Mouse (Mus musculus) neural tube, embryonic 12.5 days (tissue): Measurements from ENCODE around the gene Ccdc141. TPM values are rescaled to one million over a fixed set of nuclear protein-coding genes. Genes with fewer than 3 reads are reported as not detected.

ENCODE experiments used
- ATAC-seq: fragments of 200-750 bp; cut with Nextera tagmentation; 2 replicates; pipeline ENCODE4 v1.8.0; 2017; ENCODE audit warnings: low read depth, mild to moderate bottlenecking, moderate TSS enrichment, moderate library complexity; ENCODE audit not compliant: low FRiP score
- H3K27ac ChIP-seq: fragments of 300-500 bp; sonication (generic); 2 replicates; pipeline ENCODE4 v1.5.1; 2016
- H3K27me3 ChIP-seq: fragments of 300-500 bp; sonication (generic); replicated peaks from 2 replicates; pipeline ENCODE4 v1.6.1; 2016; ENCODE audit warnings: mild to moderate bottlenecking
- H3K36me3 ChIP-seq: fragments of 300-500 bp; sonication (generic); 2 replicates; pipeline ENCODE4 v1.6.1; 2016; ENCODE audit warnings: mild to moderate bottlenecking
- H3K4me1 ChIP-seq: fragments of 300-500 bp; sonication (generic); 2 replicates; pipeline ENCODE4 v1.6.1; 2016
- H3K4me2 ChIP-seq: fragments of 300-500 bp; sonication (generic); replicated peaks from 2 replicates; pipeline ENCODE4 v1.6.1; 2016; ENCODE audit warnings: mild to moderate bottlenecking
- H3K4me3 ChIP-seq: fragments of 300-500 bp; sonication (generic); 2 replicates; pipeline ENCODE4 v1.5.1; 2016
- H3K9ac ChIP-seq: fragments of 300-500 bp; sonication (generic); 2 replicates; pipeline ENCODE4 v1.6.1; 2016; ENCODE audit warnings: mild to moderate bottlenecking
- H3K9me3 ChIP-seq: fragments of 300-500 bp; sonication (generic); 2 replicates; pipeline ENCODE4 v1.6.1; 2016; ENCODE audit warnings: mild to moderate bottlenecking
- WGBS: fragments of 180-500 bp; shearing (Covaris S2); methylation state at CpG from one replicate; pipeline ENCODE4 v1.1.7; 2016; 5-methylcytosine and 5-hydroxymethylcytosine counted together
- polyA plus RNA-seq: library from polyadenylated mRNA; unstranded; fragments of >200 nt; fragmentation: Nextera tagmentation; extraction: Ambion mirVana; gene quantifications from 2 replicates; pipeline ENCODE4 v1.2.1, GENCODE M21; 2016

The Ccdc141 gene
- polyA plus RNA-seq, 1 experiment from 2014 or later: 8.4 TPM

DNA sequence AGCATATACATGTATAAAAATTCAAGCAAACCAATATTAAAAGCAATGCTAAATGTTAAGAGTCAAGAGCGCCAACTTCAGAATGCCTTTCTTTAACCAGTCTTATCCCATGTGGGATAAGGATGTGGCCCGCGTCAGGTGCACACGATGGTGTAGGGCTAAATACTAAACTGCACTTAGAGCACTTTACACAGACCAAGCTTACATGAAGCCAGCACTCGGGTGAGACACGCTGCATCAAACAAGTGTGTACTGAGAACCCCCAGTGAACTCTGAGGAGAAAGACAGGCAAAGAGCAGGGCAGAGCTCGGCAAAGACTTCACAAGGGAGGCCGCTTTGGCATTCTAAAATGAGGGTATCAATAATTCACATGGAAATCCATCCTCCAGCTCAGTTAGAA lies 19.2 kb downstream of the Ccdc141 start:
- Histone ChIP-seq H3K4me3 (no peak overlapping the region), H3K27ac (no peak overlapping the region), H3K4me1 (no peaks in the 10 kb centered on the region), H3K9me3 (no peaks in the 10 kb centered on the region), H3K9ac (no peak overlapping the region), H3K36me3 (no peaks in the 10 kb centered on the region), H3K27me3 (no peaks in the 10 kb centered on the region), H3K4me2 (no peak overlapping the region)
- WGBS: 91% methylated on average over 8 of the region's 8 CpGs
- no peak for ATAC-seq

DNA sequence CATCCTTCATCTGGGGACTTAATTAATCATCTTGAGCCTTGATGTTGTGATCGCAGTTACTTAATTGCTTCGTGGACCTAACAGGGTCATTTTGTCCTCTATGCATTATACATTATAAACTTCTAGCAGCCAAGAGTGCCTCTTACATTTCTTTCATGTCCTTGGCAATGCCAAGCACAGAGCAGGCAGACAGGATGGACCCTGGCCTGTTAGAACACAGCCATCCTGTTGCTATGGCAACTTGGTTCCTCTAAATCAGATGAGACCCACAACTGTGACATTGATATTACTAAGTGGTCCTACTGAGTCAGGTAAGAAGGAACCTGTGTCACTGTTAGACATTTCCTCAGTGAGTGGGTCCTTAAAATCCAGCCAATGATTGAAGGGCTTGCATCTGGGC lies 20.9 kb downstream of the Ccdc141 start:
- no peak overlapping the region for H3K9ac ChIP-seq
- 69% methylated on average over 2 of the region's 2 CpGs for WGBS
- H3K4me1 ChIP-seq: no peaks in the 10 kb centered on the region
- no peak for ATAC-seq
- H3K4me3 ChIP-seq: no peak overlapping the region
- H3K27me3 ChIP-seq: no peaks in the 10 kb centered on the region
- no peaks in the 10 kb centered on the region for H3K36me3 ChIP-seq
- no peak overlapping the region for H3K4me2 ChIP-seq
- no peaks in the 10 kb centered on the region for H3K9me3 ChIP-seq
- H3K27ac ChIP-seq: no peak overlapping the region

DNA sequence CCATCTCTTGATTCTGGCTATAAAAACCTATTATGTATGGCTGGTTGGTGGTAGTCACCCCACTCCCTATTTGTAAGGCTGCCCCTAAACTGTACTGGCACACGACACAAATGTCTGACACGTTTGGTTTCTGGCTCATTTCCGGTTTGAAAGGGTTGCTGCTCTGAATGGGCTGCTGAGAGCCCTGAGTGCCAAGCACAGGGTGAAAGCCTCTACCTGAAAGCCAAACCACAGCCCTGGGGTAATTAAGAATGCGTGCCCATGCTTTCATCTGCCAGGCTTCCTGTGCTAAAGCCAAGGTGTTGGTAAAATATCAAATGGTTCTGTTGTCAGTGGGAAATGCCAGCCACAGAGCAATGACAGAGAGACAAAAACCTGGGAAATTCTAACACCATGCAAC lies 22.2 kb downstream of the Ccdc141 start:
- Histone ChIP-seq H3K4me3 (no peak overlapping the region), H3K27ac (no peak overlapping the region), H3K4me2 (no peak overlapping the region), H3K27me3 (no peaks in the 10 kb centered on the region), H3K4me1 (no peaks in the 10 kb centered on the region), H3K9ac (no peak overlapping the region), H3K9me3 (no peaks in the 10 kb centered on the region), H3K36me3 (no peaks in the 10 kb centered on the region)
- 73% methylated on average over 4 of the region's 4 CpGs for WGBS
- ATAC-seq: no peak

DNA sequence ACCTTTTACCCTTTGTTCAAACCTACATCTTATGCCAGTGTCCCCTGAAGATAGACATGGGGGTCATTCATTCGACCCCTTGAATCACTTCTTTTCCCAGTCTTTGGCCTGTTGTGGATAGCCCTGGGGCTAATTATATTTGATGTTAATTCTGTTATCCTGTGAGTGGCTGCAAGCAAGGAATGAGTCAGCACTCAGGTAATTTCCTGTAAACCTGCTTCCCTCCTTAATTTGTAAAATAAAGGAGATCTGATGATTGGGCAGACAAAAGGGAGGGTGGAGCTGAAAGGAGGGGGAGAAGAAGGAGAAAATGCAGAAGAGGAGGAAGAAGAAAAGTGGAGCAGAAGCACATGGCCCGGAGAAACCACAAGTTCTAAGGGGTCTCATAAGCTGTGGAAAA lies 23.5 kb downstream of the Ccdc141 start:
- no peak overlapping the region for H3K27ac ChIP-seq
- no peak overlapping the region for H3K9ac ChIP-seq
- WGBS: 82% methylated on average over 2 of the region's 2 CpGs

DNA sequence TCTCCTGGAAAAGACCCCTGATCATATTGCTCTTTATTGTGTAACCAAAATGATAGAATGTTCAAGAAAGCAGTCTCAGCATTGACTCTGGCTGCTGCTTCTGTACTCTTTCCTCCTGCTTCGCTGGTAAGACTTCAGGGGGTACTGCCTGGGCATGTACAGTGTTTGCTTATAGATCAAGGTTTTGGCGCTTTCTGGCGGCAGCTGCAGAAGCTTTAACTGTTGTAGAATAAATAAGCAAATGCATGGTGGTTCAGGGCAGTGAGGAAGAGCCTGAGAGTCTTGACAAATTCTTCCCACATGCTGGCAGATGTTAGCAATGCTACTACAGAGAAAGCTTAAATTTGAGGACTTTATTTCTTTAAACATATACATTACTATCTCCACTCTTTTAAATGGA lies 24.1 kb downstream of the Ccdc141 start:
- 80% methylated on average over 3 of the region's 3 CpGs for WGBS
- H3K27ac ChIP-seq: no peak overlapping the region
- H3K9ac ChIP-seq: no peak overlapping the region
- no peak overlapping the region for H3K4me3 ChIP-seq
- H3K4me2 ChIP-seq: no peak overlapping the region
- H3K4me1 ChIP-seq: no peaks in the 10 kb centered on the region
- H3K27me3 ChIP-seq: no peaks in the 10 kb centered on the region
- no peak for ATAC-seq
- H3K9me3 ChIP-seq: no peaks in the 10 kb centered on the region
- H3K36me3 ChIP-seq: no peaks in the 10 kb centered on the region

More for the DNA sequence above, 23.5 kb downstream of the Ccdc141 start:
- no peaks in the 10 kb centered on the region for H3K27me3 ChIP-seq
- no peaks in the 10 kb centered on the region for H3K9me3 ChIP-seq
- no peak for ATAC-seq
- H3K4me1 ChIP-seq: no peaks in the 10 kb centered on the region
- no peaks in the 10 kb centered on the region for H3K36me3 ChIP-seq
- no peak overlapping the region for H3K4me3 ChIP-seq
- no peak overlapping the region for H3K4me2 ChIP-seq

DNA sequence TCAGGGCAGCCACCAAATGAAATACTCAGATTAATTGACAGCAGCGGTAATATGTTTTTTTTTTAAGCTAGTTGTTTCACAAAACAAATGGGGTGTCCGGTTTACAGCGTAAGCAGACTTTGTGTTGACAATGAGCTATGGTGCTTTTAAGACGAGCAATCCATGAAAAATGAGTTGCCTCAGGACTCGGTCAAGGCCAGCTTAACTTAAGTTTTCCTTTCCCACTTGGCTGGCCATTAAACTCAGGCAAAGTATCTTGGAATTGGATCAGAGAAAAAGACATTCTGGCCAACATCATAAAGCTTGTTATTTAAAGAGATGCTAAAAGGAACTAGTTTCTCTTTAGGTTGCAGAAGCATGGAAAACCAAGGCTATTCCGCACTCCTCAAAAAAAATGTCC lies 26.9 kb downstream of the Ccdc141 start:
- no peak overlapping the region for H3K4me3 ChIP-seq
- 71% methylated on average over 6 of the region's 6 CpGs for WGBS
- no peak overlapping the region for H3K9ac ChIP-seq
- H3K4me2 ChIP-seq: no peak overlapping the region
- H3K36me3 ChIP-seq: no peaks in the 10 kb centered on the region
- H3K9me3 ChIP-seq: no peaks in the 10 kb centered on the region
- no peaks in the 10 kb centered on the region for H3K27me3 ChIP-seq
- no peaks in the 10 kb centered on the region for H3K4me1 ChIP-seq
- no peak overlapping the region for H3K27ac ChIP-seq
- ATAC-seq: no peak

DNA sequence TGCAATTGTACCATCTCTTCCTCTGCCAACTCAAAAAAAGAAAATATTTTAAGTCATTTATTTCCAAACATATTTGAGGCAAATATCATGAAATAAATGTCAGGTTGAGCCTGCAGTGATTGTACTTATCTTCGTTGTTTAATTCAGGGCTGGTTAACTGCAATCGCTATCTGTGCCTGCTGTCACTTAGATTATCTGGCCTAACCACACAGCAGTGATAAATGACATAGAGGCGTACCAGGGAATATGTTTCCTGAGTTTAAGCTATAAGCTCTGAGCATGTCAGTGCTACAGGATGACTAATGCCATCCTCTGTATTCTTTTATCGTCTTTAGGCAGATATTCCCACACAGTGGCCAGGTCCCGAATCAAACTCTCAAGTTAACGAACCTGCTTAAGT lies 31.6 kb downstream of the Ccdc141 start:
- no peak overlapping the region for H3K4me2 ChIP-seq

DNA sequence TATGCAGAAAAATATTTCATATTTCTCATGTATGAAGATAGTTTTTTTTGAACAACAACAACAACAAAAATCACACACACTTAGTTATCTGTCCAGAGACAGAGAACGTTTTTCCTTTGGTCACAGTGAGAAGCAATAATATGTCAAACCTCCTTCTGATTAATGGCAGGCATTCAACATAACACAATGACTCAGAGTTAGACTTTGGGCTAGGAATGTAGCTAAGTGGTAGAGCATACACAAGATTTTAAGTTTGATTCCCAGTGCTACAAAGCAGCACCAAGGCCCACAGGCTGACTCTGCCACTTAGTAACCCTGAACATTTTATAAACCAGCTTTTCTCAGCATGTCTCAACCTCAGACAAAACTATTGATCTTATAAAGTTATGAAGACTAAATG lies 35.5 kb downstream of the Ccdc141 start:
- Histone ChIP-seq H3K27ac (no peak overlapping the region), H3K4me1 (no peaks in the 10 kb centered on the region), H3K4me3 (no peak overlapping the region), H3K9me3 (no peaks in the 10 kb centered on the region), H3K9ac (no peak overlapping the region), H3K36me3 (no peaks in the 10 kb centered on the region), H3K4me2 (no peak overlapping the region), H3K27me3 (no peaks in the 10 kb centered on the region)
- no peak for ATAC-seq
- 27% methylated on average over 1 of the region's 1 CpGs for WGBS

More for the DNA sequence above, 31.6 kb downstream of the Ccdc141 start:
- Histone ChIP-seq H3K4me3 (no peak overlapping the region), H3K9ac (no peak overlapping the region), H3K4me1 (no peaks in the 10 kb centered on the region), H3K27me3 (no peaks in the 10 kb centered on the region), H3K27ac (no peak overlapping the region), H3K9me3 (no peaks in the 10 kb centered on the region), H3K36me3 (no peaks in the 10 kb centered on the region)
- no peak for ATAC-seq
- 91% methylated on average over 6 of the region's 6 CpGs for WGBS

DNA sequence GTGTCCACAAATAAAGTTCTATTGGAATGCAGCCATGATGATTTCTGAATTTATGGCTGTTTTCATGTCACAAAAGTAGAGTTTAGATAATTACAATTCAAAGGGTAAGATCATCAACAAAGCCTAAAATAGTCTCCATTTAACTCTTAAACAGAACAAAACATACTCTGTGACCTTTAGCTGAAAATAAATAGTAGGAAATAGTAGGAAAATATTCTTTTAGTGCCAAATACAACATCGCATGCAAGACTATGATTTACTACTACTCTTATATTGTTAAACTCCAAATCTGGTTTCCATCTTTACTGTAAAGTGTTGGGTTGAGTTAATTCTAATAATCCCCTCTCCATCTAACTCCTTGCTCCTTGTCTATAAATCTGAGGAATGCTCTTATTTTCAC lies 37.0 kb downstream of the Ccdc141 start:
- Histone ChIP-seq H3K27me3 (no peaks in the 10 kb centered on the region), H3K9me3 (no peaks in the 10 kb centered on the region), H3K4me1 (no peaks in the 10 kb centered on the region), H3K36me3 (no peaks in the 10 kb centered on the region), H3K4me3 (no peak overlapping the region), H3K4me2 (no peak overlapping the region), H3K9ac (no peak overlapping the region), H3K27ac (no peak overlapping the region)
- no peak for ATAC-seq
- WGBS: 98% methylated on average over 1 of the region's 1 CpGs

DNA sequence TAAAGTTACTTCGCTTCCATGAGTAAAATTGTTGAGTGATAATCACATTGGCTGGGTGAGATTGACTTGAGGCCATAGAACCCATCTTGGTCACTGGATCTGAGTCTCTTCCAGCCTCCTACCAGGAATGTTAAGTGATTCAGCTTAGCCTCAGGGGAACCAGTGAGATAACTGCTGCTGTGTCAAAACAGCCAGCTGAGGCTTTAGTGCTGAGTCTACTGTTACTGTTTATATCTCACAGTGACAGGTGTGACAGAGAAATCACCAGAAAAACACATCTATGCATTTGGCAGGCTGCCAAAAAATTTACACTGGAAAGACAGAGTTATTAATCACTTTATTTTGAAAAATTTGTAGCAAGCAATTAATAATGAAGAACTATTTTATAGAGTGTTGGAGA lies 43.5 kb downstream of the Ccdc141 start:
- H3K27ac ChIP-seq: no peak overlapping the region
- WGBS: 86% methylated on average over 1 of the region's 1 CpGs
- H3K4me3 ChIP-seq: no peak overlapping the region
- H3K27me3 ChIP-seq: no peaks in the 10 kb centered on the region
- no peaks in the 10 kb centered on the region for H3K4me1 ChIP-seq
- no peaks in the 10 kb centered on the region for H3K36me3 ChIP-seq
- no peaks in the 10 kb centered on the region for H3K9me3 ChIP-seq
- no peak for ATAC-seq
- H3K4me2 ChIP-seq: no peak overlapping the region
- H3K9ac ChIP-seq: no peak overlapping the region

DNA sequence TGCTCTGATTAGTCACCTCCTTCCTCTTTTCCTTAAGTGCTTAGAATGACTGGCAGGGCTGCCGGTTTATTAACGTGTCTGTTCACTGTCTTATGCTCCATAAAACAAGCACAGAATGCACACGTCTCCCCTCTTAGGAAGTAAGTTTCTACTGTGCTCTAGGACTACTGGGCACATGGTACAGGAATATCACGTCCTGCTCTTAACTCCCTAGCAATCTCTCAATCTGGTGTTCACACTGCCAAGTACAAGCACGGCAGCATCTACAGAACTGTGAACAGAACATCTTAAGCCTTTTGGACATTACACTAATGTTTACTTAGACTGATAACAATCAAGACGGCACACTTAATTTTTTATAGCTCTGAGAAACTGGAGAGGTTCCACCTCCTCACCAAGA lies 52.3 kb downstream of the Ccdc141 start:
- Histone ChIP-seq H3K4me1 (no peaks in the 10 kb centered on the region), H3K9ac (no peak overlapping the region)
- 75% methylated on average over 6 of the region's 6 CpGs for WGBS

DNA sequence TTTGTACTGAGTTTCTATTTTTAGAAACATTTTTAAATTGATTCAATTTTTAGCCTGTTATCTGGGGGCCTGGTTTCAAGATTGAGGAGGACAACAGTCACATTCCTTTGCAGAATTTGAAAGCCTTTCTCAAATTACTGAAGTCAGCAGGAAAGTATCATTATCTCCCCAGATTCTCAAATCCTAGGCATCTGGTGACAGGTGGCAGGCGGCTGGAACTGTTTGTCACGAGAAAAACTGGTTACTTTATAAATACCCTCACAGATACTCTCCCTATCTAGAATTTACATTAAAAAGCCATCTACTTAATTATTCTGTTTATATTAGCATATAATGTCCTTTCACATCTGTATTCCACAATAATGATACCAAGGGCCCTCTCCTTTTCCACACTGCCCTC lies 56.1 kb downstream of the Ccdc141 start:
- WGBS: 75% methylated on average over 2 of the region's 2 CpGs

More for the DNA sequence above, 52.3 kb downstream of the Ccdc141 start:
- H3K27me3 ChIP-seq: no peaks in the 10 kb centered on the region
- no peaks in the 10 kb centered on the region for H3K9me3 ChIP-seq
- H3K36me3 ChIP-seq: no peaks in the 10 kb centered on the region
- ATAC-seq: no peak
- H3K27ac ChIP-seq: no peak overlapping the region
- no peak overlapping the region for H3K4me2 ChIP-seq
- H3K4me3 ChIP-seq: no peak overlapping the region

DNA sequence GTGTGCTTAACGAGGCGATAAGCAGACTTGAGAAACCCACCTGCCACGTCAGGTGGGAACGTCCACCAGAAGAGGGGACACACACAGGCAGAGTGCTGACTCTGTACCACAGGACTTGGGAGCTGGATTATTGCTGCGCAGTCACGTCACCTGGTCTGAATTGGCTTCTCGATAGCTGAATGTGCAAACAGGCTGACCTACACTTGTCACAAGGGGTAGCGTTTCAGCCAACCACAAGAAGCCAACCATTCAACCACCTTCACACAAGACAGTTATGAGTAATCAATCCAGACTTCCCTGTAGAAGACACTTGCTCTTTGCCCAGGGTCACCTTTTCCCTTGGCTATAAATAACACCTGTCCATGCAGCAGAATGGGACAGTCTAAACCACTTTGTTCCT lies 56.6 kb downstream of the Ccdc141 start:
- Histone ChIP-seq H3K9me3 (no peaks in the 10 kb centered on the region), H3K9ac (no peak overlapping the region), H3K4me3 (no peak overlapping the region), H3K36me3 (no peaks in the 10 kb centered on the region), H3K4me2 (no peak overlapping the region), H3K27me3 (no peaks in the 10 kb centered on the region), H3K4me1 (no peaks in the 10 kb centered on the region), H3K27ac (no peak overlapping the region)
- no peak for ATAC-seq
- 91% methylated on average over 8 of the region's 8 CpGs for WGBS

More for the DNA sequence above, 56.1 kb downstream of the Ccdc141 start:
- Histone ChIP-seq H3K4me1 (no peaks in the 10 kb centered on the region), H3K27ac (no peak overlapping the region), H3K9ac (no peak overlapping the region), H3K4me2 (no peak overlapping the region), H3K27me3 (no peaks in the 10 kb centered on the region), H3K4me3 (no peak overlapping the region), H3K36me3 (no peaks in the 10 kb centered on the region), H3K9me3 (no peaks in the 10 kb centered on the region)
- no peak for ATAC-seq
